Mouse (Mus musculus): ENCODE measurements around the gene Ccp110.
A peak's percentile ranks its signal among the peaks of the same experiment; 100 is the strongest.

Gene Ccp110

DNA sequence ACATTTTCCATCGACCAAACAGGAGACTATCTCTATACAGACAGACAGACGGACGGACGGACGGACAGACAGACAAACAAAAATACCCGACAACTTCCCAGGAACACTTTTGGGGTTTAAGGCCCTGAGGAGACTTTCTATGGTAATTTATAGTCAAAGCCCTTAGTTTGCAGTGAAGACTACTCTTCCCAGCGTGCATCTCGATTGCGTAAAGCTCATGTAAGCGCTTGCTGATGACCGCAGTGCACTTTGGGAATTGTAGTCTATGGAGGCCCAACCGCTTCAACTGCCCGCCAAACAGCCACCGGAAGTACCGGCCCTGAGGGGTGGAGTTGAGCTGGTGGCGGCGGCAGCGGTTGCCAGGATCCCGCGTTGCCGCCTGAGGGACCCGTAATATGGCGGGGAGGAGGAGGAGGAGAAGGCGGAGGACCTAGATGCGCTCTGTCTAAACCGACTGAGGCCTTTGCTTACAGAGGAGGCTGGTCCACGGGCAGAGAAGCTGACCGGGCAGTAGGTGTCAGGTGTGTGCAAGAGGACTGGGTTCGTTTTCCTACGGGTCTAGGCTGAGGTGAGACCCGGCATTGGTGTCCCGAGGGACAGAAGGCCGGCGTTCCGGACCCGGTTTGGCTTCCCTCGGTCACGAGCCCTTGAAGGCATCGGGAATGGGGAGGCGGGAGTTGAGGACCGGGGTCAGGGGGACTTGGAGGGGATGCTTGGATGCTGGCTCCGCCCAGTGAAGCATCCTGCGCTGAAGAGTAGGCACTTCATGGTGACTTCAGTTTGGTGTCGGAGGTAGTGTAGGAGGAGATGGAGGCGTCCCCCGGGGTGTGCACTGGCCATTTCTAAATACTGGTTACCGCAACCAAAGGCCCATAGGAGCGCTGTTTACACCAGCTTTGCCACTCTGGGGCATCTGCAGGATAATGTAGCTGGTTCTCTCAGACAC lies at the start of gene Ccp110:
Ccp110 (plus strand) TSS at position 325 of the 946 bp plus-strand sequence.
- DNase-seq (ENCODE audit: low spot score in 2 of 2): peak; percentile 88 to 90

DNA sequence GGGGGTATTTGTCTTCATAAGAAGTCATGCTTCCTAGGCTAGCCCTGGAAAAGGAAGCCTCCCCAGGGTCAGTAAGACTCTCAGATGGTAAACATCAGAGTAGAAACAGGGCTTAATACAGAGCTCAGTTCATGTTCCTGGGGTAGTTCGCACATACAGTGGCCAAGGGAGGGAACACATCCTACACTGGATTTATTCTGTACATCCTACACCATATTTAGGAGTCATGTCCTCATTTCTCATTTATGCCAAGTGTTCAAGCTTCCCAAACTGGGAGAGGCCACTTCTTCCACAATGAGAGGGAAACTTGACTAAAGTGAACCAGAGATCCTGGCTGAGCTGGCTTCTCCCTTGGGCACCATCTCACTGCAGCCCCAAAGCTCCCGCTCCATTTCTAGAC lies 44.6 kb upstream of the Ccp110 start:
- DNase-seq (ENCODE audit: low spot score in 2 of 2): no peak

DNA sequence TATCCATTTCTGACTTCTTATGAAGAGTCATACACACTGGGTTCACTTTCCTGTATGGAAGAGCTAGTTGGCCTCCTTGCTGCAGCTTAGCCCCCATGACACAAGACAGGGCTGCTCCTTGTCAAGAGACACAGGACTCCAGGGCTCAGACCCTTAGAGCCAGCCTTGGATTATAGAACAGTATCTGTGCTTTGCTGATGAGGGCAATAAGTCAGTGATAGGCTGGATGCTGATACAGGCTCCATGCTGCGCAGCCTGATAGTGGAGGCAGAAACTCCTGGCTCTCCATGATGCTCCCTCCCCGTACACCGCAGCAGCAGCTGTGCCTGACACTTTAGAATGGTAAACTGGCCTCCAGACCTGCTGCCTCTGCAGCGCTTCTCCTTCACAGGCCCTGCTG lies 42.2 kb upstream of the Ccp110 start:
- no peak for DNase-seq (ENCODE audit: low spot score in 2 of 2)

DNA sequence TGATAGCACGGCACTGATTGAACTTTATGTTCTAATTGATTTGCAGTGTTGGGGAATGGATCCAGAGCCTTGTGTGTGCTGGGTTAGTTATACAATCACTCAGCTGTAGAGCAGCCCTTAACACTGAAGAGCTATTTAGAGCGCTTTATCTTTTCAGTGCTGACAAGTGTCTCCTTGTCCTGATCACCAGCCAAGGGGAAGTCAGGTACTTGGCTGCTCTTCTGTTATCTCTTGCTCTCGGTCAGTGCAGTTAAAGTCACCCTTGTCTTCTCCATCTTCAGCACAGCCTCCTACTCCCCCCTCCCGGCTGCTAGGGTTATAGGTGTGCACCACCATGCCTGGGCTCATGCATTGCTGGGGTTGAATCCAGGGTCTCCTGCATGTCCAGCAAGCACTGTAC lies 35.5 kb upstream of the Ccp110 start:
- no peak for DNase-seq (ENCODE audit: low spot score in 2 of 2)

DNA sequence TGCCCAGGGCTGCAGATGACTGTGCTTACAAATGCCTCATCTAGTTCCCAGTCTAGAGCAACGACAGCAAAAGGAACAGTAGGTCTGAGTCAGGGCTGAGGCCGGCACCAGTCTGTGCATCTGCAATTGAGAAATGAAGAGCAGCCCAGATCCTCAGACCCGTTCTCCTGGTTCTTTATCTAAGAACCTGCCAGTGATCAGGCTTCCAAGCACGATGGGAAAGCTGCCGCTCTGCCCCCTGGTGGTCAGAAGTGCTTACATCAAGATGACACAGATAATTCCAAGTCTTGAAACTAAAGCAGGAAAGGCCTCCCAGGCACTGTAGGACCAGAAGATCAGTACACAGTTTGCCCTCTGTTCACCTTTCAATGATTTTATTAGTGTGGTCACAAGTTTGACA lies 24.2 kb upstream of the Ccp110 start:
- peak; percentile 54 to 79 for DNase-seq (ENCODE audit: low spot score in 2 of 2)

DNA sequence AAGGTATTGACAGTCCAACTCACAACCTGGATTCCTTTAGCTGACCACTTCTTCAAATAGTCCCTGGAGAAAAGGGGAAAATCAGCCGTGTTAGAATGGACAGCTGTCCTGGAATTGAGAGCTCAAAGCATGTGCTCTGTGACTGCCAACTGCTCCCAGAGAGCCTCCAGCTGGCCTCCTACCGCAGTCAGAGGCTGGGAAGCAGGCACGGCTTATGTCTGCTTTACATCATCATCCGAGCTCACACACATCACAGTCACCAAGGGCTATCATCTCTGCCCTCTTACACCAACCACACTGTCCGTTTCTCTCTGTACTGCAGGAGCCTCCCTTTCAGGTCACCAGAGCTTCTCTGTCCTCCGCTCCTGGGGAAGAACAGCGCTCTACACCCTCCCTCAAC lies 23.3 kb upstream of the Ccp110 start:
- no peak for DNase-seq (ENCODE audit: low spot score in 2 of 2)

DNA sequence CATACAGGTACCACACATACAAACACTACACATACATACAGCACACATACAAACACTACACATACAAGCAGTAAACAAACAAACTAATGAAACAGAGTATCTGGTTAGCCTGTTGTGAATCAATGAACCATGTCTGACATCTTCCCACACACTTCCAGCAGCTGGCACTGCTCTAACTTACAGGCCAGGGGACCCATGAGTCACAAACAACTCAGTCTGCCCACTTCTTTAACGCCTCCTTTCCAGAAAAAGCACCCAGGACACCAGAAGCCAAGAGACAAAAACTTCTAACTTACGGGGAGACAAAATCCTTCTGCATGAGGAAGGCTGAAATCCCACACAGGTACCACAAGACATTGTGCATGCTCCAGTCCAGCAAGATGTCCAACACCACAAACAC lies 21.1 kb upstream of the Ccp110 start:
- DNase-seq (ENCODE audit: low spot score in 2 of 2): no peak

DNA sequence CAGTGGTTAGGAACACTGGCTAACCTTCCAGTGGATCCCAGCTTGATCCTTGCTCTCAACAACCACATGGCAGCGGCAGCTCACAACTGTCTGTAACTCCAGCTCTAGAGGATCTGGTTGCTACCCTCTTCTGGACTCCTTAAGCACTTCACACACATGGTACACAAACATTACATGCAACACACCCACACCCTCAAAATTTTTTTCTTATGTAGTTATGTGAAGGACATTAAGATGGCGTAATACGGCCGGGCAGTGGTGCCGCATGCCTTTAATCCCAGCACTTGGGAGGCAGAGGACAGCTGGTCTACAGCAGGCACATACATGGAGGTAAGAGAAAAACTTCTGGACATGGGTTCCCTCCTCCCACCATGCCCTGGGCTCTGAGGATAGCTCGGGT lies 16.2 kb upstream of the Ccp110 start:
- DNase-seq (ENCODE audit: low spot score in 2 of 2): no peak

DNA sequence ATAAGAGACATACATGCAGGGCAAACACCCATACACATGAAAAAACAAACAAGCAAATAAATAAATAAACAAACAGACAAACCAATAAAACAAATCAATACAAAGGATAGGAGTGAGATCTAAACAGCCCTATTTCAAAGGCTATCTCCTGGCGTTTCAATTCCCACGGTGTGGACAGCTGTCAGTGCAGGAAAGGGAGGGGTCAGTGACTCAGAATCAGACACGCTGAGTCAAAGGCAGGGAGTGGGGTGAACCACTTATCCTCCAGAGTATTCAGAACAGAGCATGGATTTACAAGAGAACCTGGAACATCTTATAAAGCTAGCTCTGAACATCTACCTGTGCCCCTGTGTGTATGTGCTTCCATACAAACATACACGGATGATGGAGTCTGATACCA lies 15.2 kb upstream of the Ccp110 start:
- no peak for DNase-seq (ENCODE audit: low spot score in 2 of 2)

DNA sequence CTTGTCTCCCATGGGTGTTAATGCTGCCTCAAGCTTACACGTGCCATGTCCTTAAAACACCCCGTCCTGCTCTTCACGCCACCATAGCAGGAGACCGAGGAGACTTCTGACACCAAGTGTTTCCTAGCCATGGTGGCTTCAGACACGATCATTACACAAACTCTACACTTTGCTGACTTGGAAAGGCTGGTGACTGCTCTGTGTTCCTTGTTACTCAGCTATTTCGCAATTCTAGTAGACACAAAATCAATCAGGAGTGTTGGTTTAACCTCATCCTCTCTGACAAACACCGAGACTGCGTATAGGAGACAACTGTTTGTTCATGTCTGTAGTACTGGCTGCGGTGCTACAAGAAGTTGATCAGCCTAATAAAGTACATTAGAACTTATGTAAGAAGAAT lies 13.5 kb upstream of the Ccp110 start:
- no peak for DNase-seq (ENCODE audit: low spot score in 2 of 2)

DNA sequence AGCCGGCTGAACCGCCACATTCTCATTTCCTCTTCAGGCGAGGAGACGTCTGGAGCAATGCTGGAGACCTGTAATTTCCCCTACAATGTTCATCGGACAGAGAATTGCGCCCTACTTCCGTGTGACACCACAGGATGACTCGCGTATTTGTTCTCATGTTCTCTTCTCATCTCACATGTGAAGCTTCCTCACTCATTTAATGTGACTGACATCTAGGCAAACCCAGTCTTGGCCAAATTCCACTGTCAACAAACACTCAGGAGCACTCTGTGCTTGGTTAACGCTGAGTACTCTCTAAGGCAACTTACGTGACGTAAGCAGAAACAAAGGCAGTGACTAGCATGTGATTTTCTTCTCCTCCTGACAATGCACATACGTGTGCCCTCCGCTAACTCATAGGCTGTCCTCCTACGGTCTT lies 9.2 kb upstream of the Ccp110 start:
- DNase-seq (ENCODE audit: low spot score in 2 of 2): no peak

DNA sequence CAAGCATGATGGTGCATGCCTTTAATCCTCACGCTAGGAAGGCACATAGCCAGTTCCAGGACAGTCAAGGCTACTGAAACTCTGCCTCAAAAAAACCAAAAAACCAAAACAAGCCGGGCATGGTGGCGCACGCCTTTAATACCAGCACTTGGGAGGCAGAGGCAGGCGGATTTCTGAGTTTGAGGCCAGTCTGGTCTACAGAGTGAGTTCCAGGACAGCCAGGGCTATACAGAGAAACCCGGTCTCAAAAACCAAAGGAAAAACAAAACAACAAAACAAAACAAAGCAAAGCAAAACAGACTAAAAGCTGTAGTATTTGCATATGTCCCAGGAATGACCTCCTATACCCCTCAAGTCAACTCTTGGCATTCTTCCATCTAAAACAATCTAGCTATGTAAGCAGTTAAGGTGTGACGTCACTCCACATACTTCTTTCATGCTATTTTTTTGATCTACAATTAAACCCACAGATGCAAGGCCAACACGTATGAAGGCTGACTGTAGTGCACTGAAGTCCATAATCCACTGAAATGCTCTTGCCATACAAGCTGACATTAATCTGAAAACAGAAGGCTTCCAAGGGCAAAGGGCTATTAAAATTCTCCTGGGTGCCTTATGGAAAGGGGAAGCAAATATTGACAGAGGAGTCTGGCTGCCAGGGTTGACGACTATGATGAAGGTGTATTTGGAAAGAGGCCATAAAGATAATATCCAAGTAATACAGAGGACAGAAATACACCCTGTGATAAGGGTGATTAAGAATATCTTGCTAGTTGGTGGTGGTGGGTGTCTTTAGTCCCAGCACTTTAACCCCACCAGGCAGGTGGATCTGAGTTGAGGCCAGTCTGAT lies 8.1 kb upstream of the Ccp110 start:
- DNase-seq (ENCODE audit: low spot score in 2 of 2): no peak

DNA sequence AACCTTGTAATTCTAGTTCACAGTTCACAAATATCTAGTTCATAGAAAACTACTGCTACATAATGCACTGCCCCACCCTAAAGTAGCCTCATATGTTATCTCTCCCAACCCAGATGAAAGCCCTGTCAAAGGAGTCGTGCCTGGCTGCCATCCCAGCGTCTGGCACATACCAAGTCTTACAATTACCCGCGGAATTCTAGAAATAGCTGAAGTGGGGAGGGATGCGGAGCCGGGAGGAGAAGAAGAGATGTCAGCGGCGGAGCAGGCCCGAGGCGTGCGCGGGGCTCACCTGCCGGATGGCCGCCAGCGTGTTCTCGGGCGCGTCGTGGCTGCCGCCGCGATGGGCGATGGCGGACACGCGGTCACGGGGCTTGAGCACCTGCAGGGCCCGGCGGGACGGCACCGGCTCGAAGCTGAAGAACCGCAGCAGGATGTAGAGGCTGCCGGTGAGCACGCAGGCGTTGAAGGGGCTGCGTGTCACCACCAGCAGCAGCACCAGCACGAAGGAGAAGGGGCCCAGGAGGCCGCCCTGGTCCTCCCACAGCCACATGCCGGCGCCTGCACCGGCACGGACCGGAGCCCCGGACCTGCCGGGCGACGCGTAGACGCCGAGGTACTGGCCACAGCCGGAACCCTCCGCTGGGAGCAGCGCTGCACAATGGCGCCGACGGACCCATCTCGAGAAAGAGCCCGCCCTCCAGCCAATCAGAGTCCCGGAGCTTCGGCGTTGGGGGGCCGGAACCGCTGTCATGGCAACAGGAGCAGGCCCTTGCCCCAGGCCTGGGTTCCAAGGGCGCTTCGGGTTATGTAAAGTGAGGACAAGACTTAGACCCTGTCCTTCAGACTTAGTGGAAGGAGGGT lies 7.0 kb upstream of the Ccp110 start, which contains the start of gene Gde1:
Gde1 (minus strand) TSS at position 678 of the 861 bp plus-strand sequence.
- peak; percentile 84 to 90 for DNase-seq (ENCODE audit: low spot score in 2 of 2)

DNA sequence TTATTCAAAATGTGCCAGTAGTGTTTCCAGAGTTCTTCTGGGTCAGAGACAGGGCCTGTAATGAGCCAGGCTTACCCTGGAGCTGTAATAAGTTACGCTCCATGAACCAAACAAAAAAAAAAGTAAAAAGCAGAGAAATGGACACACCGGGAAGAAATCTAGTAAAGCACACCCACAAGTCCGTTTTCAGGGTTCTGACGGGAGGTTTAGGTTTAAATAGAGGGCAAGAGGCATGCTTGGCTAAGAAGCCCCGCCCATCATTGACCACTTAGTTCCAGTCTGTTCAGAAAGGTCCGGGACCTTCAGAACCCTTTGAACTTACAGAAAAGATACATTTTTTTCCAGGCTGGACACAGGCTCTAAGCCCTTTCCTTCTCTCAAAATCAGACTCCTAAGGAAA lies 6.3 kb upstream of the Ccp110 start:
- DNase-seq (ENCODE audit: low spot score in 2 of 2): no peak

DNA sequence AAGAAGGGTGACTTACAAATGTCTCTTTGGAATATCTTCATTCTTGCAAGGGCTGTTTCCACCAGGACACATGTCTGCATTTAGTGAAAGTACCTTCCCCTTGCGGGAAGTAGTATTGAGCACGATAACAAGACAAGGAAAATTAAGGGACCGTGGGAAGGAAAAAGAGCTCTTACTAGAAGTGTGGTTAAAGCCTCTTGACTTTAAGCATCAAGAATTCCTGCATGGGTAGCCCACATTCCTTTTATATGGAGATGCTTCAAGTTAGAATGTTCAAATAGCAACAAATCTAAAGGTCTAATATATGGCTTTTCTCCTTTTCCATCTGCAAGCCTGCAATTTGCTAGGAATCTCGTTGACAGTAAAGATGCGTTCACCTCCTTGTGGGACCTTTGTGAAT lies 5.9 kb upstream of the Ccp110 start:
- DNase-seq (ENCODE audit: low spot score in 2 of 2): no peak

DNA sequence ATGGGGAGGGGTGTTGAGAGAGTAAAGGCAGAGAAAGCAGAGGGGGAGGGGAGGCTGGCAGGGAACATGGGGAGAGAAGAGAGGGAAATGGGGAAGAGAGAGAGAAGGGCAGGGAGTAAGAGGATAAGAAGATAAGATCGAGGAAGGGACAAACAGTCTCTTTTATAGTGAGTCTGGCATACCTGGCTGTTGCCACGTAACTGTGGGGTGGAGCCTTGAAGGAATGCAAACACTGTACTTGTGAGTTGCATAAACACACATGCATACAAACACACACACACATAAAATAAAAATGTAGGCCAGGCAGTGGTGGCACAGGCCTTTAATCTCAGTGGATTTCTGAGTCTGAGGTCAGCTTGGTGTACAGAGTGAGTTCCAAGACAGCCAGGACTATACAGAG lies 5.1 kb upstream of the Ccp110 start:
- DNase-seq (ENCODE audit: low spot score in 2 of 2): no peak

DNA sequence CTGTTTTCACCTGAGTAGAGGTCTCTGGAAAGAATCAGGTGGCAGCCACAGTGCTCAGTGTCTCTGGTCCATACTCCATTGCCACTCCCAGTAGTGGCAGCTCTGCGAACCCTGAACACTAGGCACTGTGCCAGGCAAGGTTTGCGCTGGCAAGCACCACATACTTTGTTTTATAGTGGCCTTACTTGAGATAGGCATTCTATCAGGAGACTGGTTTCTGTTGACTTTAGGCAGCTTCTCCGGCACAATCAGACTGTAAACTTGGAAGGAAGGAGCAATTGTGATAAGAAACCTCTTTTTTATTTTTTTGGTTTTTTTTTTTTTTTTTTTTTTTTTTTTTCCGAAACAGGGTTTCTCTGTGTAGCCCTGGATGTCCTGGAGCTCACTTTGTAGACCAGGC lies 4.3 kb upstream of the Ccp110 start:
- no peak for DNase-seq (ENCODE audit: low spot score in 2 of 2)

DNA sequence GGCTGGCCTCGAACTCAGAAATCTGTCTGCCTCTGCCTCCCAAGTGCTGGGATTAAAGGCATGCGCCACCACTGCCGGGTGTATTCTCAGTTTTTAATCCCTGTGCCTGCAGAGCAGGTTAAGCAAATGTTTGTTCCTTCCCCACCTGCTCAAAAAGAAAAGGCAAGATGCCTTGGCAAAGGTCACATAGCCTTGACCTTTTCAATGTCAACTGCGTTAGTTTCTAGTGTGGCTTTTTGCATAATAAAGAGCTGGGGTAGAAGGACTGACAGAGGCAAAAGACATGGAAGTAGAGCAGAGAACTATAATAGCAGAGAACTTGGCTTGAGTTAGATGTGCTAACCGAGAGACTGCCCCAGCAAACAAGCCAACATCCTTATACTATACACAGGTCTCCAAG lies 1.6 kb upstream of the Ccp110 start:
- DNase-seq (ENCODE audit: low spot score in 2 of 2): no peak

DNA sequence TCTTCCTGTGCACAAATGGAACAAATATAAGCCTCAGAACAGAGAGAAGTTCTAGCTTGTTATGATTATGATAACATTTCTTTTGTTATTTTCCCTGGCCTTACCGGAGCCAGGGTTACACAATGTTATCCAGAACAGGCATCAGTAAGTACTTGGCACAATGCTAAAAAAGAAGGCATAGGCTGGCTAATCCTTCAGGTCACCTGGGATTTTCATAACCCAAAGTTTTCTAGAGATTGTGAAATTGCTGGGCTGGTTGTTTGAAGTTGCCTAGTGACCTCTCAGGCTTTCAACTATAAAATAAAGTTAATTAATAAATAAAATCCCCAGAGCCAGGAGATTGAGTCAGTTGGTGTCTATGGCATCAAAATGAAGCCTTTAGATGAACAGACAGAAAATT lies 2.5 kb downstream of the Ccp110 start:
- DNase-seq (ENCODE audit: low spot score in 2 of 2): no peak

DNA sequence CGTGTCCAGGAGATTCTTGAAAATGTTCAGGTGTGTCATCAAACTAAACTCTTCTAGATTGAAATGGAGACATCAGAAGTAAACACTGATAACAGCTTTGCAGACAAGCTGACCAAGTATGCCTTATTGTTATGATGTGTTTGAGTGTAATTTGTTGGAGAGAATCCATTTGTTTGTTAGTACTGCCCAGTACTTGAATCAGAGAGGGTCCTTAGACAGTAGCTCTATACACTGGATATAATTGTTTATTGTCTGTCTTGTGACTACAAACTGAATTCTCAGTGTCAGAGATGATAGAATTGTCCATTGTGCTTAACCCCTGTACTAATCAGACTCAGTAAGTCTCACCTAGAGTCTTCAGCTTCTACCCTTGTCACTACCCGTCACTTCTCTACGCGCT lies 5.7 kb downstream of the Ccp110 start:
- no peak for DNase-seq (ENCODE audit: low spot score in 2 of 2)

DNA sequence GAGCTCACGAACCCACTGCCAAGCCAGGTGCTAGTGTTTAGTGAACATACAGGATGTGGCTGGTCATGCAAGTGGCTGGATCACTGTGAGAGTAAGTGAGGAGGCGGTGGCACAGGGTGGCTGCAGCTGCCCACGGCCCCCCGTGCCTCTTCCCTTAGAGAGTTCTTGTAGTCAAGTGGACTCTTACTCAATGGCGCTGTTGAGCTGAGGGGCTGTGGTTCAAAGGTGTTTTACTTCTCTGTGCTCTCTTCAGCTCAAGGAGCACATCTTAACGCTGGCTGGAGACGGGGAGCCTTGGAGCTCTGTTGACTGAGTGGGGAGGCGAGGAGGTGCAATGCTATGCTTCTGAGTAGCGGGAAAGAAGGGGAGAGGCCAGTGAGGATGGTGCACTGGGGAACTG lies 11.6 kb downstream of the Ccp110 start:
- no peak for DNase-seq (ENCODE audit: low spot score in 2 of 2)

DNA sequence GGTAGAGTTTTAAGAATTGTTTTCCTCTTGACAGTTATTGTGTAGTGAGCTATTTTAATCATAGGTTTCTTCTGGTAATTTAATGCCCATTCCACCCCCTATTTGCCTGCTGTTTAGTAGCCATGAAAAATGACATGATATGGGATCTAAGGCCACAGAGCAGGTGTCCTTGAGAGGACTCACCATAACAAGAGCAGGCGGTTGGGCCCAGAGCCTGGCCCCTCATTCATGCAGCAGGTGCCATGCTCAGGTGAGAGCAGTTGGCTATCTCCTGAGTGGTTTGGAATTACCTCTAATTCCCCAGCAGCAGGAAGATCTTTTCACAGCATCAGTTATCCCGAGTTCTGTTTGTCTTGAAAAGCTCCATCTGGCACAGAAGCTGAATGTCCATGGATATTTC lies 13.1 kb downstream of the Ccp110 start:
- DNase-seq (ENCODE audit: low spot score in 2 of 2): no peak
